Mouse (Mus musculus) embryonic stem cell, embryonic (primary cell): ENCODE measurements around the gene N6amt1.

Experiments
- CTCF ChIA-PET, 4 experiments: fragments of 300-600 bp in 2 of 4; fragments of 350-600 bp in 2 of 4; sonication (Branson Sonifier 250); formaldehyde crosslinking; loops; one replicate each; lab custom pipeline; 2022; ENCODE audit warnings: inconsistent platforms in 2 of 4; lab: Charles Lee
- POLR2A ChIA-PET, 4 experiments: fragments of 300-600 bp in 2 of 4; fragments of 350-600 bp in 2 of 4; sonication (Branson Sonifier 250); formaldehyde crosslinking; loops; one replicate each; lab custom pipeline; 2022; ENCODE audit warnings: antibody characterized with exemption in 4 of 4, inconsistent platforms in 1 of 4; lab: Charles Lee

Gene N6amt1

GRCm38 (mm10) chr16:87364231-87364630, 10.2 kb downstream of the N6amt1 start:
- ChIA-PET POLR2A (interaction anchor here in 3 of 4 experiments (0.8 to 5.4 kb wide), 7 partner anchors 10 to 59 kb away, joined by 3 to 37 read pairs (median 4); partner anchors contain the start of gene N6amt1 (in 3 of the 3)), CTCF (interaction anchor here in 1 of 4 experiments (0.6 to 1.0 kb wide), 3 partner anchors 30 to 996 kb away, joined by 4 to 9 read pairs (median 5); no protein-coding TSS in a partner anchor)

GRCm38 (mm10) chr16:87366035-87366434, 12.1 kb downstream of the N6amt1 start:
- CTCF ChIA-PET, result no interaction called here
- POLR2A ChIA-PET, result interaction anchor here in 2 of 4 experiments (0.9 to 5.4 kb wide), 3 partner anchors 12 to 15 kb away, joined by 5 to 37 read pairs (median 6); partner anchors contain the start of gene N6amt1 (in 2 of the 2)

- ChIA-PET CTCF (no interaction called here), POLR2A (interaction anchor here in 2 of 4 experiments (0.8 to 5.4 kb wide), 2 partner anchors 12 kb away, joined by 3 to 37 read pairs; partner anchors contain the start of gene N6amt1 (in 2 of the 2))
These were observed 12.5 kb downstream of the N6amt1 start for GRCm38 (mm10) chr16:87366445-87366844.

GRCm38 (mm10) chr16:87382996-87383395, 29.0 kb downstream of the N6amt1 start:
- ChIA-PET CTCF (interaction anchor here in 1 of 4 experiments (1.7 kb wide), 1 partner anchor 11 kb away, joined by 3 read pairs; no protein-coding TSS in a partner anchor), POLR2A (interaction anchor here in 2 of 4 experiments (1.0 to 1.4 kb wide), 3 partner anchors 19 to 29 kb away, joined by 3 read pairs; partner anchors contain the start of gene N6amt1 (in 1 of the 2))

GRCm38 (mm10) chr16:87384366-87384765, 30.4 kb downstream of the N6amt1 start:
- ChIA-PET POLR2A (interaction anchor here in 1 of 4 experiments (1.3 to 1.4 kb wide), 2 partner anchors 30 to 53 kb away, joined by 3 to 4 read pairs; partner anchors contain the start of gene N6amt1), CTCF (interaction anchor here in 2 of 4 experiments (1.5 to 1.9 kb wide), 2 partner anchors 9 kb away, joined by 5 to 6 read pairs; no protein-coding TSS in a partner anchor)

- CTCF ChIA-PET, result no interaction called here
- POLR2A ChIA-PET, result interaction anchor here in 1 of 4 experiments (1.0 kb wide), 1 partner anchor 17 kb away, joined by 3 read pairs; no protein-coding TSS in a partner anchor
These were observed 33.5 kb downstream of the N6amt1 start for GRCm38 (mm10) chr16:87387444-87387977.

- ChIA-PET CTCF (interaction anchor here (0.6 to 3.4 kb wide), 27 partner anchors 8 to 1591 kb away, joined by 3 to 20 read pairs (median 4); partner anchors contain the start of genes N6amt1 (in 3 of the 4), Rwdd2b (in 2 of the 4), Adamts1 (in 1 of the 4) and Bach1 (in 1 of the 4)), POLR2A (interaction anchor here in 2 of 4 experiments (0.7 to 3.9 kb wide), 15 partner anchors 10 to 306 kb away, joined by 3 to 19 read pairs (median 4); partner anchors contain the start of gene N6amt1 (in 2 of the 2))
These were observed 40.0 kb downstream of the N6amt1 start for GRCm38 (mm10) chr16:87393813-87394548.

GRCm38 (mm10) chr16:87405001-87405400, 51.0 kb downstream of the N6amt1 start:
- POLR2A ChIA-PET, result interaction anchor here (0.6 to 3.0 kb wide), 15 partner anchors 10 to 294 kb away, joined by 3 to 19 read pairs (median 3); partner anchors contain the start of genes Bach1 (in 1 of the 4), Cct8 (in 1 of the 4) and Rwdd2b (in 1 of the 4)
- CTCF ChIA-PET, result interaction anchor here (0.5 to 2.9 kb wide), 16 partner anchors 9 to 155 kb away, joined by 3 to 20 read pairs (median 4); partner anchors contain the start of genes N6amt1 (in 1 of the 4) and Rwdd2b (in 1 of the 4)
